Mouse (Mus musculus): Measurements from ENCODE around the gene Golga5. TPM values are rescaled to one million over a fixed set of nuclear protein-coding genes. Genes with fewer than 3 reads are reported as not detected.

Gene Golga5
- polyA plus RNA-seq, 1 experiment from 2014 or later: 15.1 TPM

GRCm38 (mm10) chr12:102514151-102514550 lies 45.2 kb downstream of the Golga5 start:
- Histone ChIP-seq H3K9ac (no peak overlapping the region), H3K27me3 (no peaks in the 10 kb centered on the region), H3K9me3 (replicated peaks) (no peaks in the 10 kb centered on the region), H3K4me2 (no peak overlapping the region), H3K36me3 (no peaks in the 10 kb centered on the region), H3K27ac (no peak overlapping the region), H3K4me3 (replicated peaks) (no peak overlapping the region), H3K4me1 (replicated peaks) (no peaks in the 10 kb centered on the region)
- no peak for ATAC-seq (ENCODE audit: low read depth)
- 71% methylated on average over 6 of the region's 6 CpGs for WGBS (ENCODE audit: insufficient replicate concordance)
- DNase-seq: no peak

- no peak overlapping the region for H3K4me3 ChIP-seq (replicated peaks)
- no peaks in the 10 kb centered on the region for H3K36me3 ChIP-seq
- no peak for DNase-seq
- 77% methylated on average over 6 of the region's 6 CpGs for WGBS (ENCODE audit: insufficient replicate concordance)
- no peaks in the 10 kb centered on the region for H3K9me3 ChIP-seq (replicated peaks)
- H3K9ac ChIP-seq: no peak overlapping the region
- H3K27me3 ChIP-seq: no peaks in the 10 kb centered on the region
- H3K4me2 ChIP-seq: no peak overlapping the region
- H3K4me1 ChIP-seq (replicated peaks): no peaks in the 10 kb centered on the region
- no peak overlapping the region for H3K27ac ChIP-seq
- ATAC-seq (ENCODE audit: low read depth): no peak
These were observed 45.8 kb downstream of the Golga5 start for GRCm38 (mm10) chr12:102514751-102515150.

- 61% methylated on average over 4 of the region's 4 CpGs for WGBS (ENCODE audit: insufficient replicate concordance)
These were observed 47.2 kb downstream of the Golga5 start for GRCm38 (mm10) chr12:102516151-102516550.

GRCm38 (mm10) chr12:102517647-102518046 lies 48.7 kb downstream of the Golga5 start:
- no peaks in the 10 kb centered on the region for H3K9me3 ChIP-seq (replicated peaks)
- H3K4me2 ChIP-seq: no peak overlapping the region
- no peaks in the 10 kb centered on the region; the same call in 1 of the 2 replicates for H3K4me1 ChIP-seq (replicated peaks)
- 42% methylated on average over 13 of the region's 13 CpGs for WGBS (ENCODE audit: insufficient replicate concordance)
- H3K9ac ChIP-seq: no peak overlapping the region
- DNase-seq (no peak), ATAC-seq (ENCODE audit: low read depth) (no peak)
- no peaks in the 10 kb centered on the region for H3K27me3 ChIP-seq
- H3K4me3 ChIP-seq (replicated peaks): no peak overlapping the region
- no peak overlapping the region for H3K27ac ChIP-seq
- no peaks in the 10 kb centered on the region for H3K36me3 ChIP-seq

More at GRCm38 (mm10) chr12:102516151-102516550, 47.2 kb downstream of the Golga5 start:
- H3K4me3 ChIP-seq (replicated peaks): no peak overlapping the region
- H3K27ac ChIP-seq: no peak overlapping the region
- H3K4me1 ChIP-seq (replicated peaks): no peaks in the 10 kb centered on the region
- ATAC-seq (ENCODE audit: low read depth) (no peak), DNase-seq (no peak)
- no peaks in the 10 kb centered on the region for H3K36me3 ChIP-seq
- H3K4me2 ChIP-seq: no peak overlapping the region
- no peaks in the 10 kb centered on the region for H3K9me3 ChIP-seq (replicated peaks)
- no peak overlapping the region for H3K9ac ChIP-seq
- H3K27me3 ChIP-seq: no peaks in the 10 kb centered on the region

GRCm38 (mm10) chr12:102519929-102520720 lies 51.2 kb downstream of the Golga5 start:
- Histone ChIP-seq H3K27me3 (no peaks in the 10 kb centered on the region), H3K27ac (no peak overlapping the region), H3K9me3 (replicated peaks) (no peaks in the 10 kb centered on the region), H3K9ac (no peak overlapping the region), H3K36me3 (no peaks in the 10 kb centered on the region), H3K4me2 (no peak overlapping the region), H3K4me1 (replicated peaks) (no peaks in the 10 kb centered on the region; the same call in 1 of the 2 replicates), H3K4me3 (replicated peaks) (no peak overlapping the region)
- no peak for ATAC-seq (ENCODE audit: low read depth)
- WGBS (ENCODE audit: insufficient replicate concordance): 68% methylated on average over 12 of the region's 12 CpGs
- DNase-seq: no peak

GRCm38 (mm10) chr12:102521777-102522319 lies 52.9 kb downstream of the Golga5 start:
- Histone ChIP-seq H3K4me1 (replicated peaks) (no peaks in the 10 kb centered on the region; the same call in 1 of the 2 replicates), H3K9me3 (replicated peaks) (no peaks in the 10 kb centered on the region), H3K36me3 (no peaks in the 10 kb centered on the region), H3K9ac (no peak overlapping the region), H3K27me3 (no peaks in the 10 kb centered on the region), H3K4me2 (no peak overlapping the region), H3K4me3 (replicated peaks) (no peak overlapping the region), H3K27ac (no peak overlapping the region)
- DNase-seq: no peak
- no peak for ATAC-seq (ENCODE audit: low read depth)
- WGBS (ENCODE audit: insufficient replicate concordance): 55% methylated on average over 13 of the region's 13 CpGs

GRCm38 (mm10) chr12:102524216-102524615 lies 55.3 kb downstream of the Golga5 start:
- peaks cover 11% of the 10 kb centered on the region; the same call in 1 of the 2 replicates for H3K4me1 ChIP-seq (replicated peaks)
- H3K4me3 ChIP-seq (replicated peaks): no peak overlapping the region
- H3K9ac ChIP-seq: no peak overlapping the region
- no peaks in the 10 kb centered on the region for H3K27me3 ChIP-seq
- no peak overlapping the region for H3K4me2 ChIP-seq
- no peaks in the 10 kb centered on the region for H3K36me3 ChIP-seq
- DNase-seq (no peak), ATAC-seq (ENCODE audit: low read depth) (no peak)
- H3K27ac ChIP-seq: no peak overlapping the region
- H3K9me3 ChIP-seq (replicated peaks): no peaks in the 10 kb centered on the region
- 24% methylated on average over 3 of the region's 3 CpGs for WGBS (ENCODE audit: insufficient replicate concordance)

GRCm38 (mm10) chr12:102524760-102525159 lies 55.8 kb downstream of the Golga5 start:
- WGBS (ENCODE audit: insufficient replicate concordance): 23% methylated on average over 6 of the region's 6 CpGs
- H3K9me3 ChIP-seq (replicated peaks): no peaks in the 10 kb centered on the region
- ATAC-seq (ENCODE audit: low read depth): no peak
- DNase-seq: no peak
- no peaks in the 10 kb centered on the region for H3K36me3 ChIP-seq
- H3K4me3 ChIP-seq (replicated peaks): no peak overlapping the region
- no peak overlapping the region for H3K9ac ChIP-seq
- peaks cover 11% of the 10 kb centered on the region; the same call in 1 of the 2 replicates for H3K4me1 ChIP-seq (replicated peaks)
- H3K27ac ChIP-seq: no peak overlapping the region
- no peaks in the 10 kb centered on the region for H3K27me3 ChIP-seq
- no peak overlapping the region for H3K4me2 ChIP-seq

GRCm38 (mm10) chr12:102527989-102528388 lies 59.1 kb downstream of the Golga5 start:
- 46% methylated on average over 5 of the region's 5 CpGs for WGBS (ENCODE audit: insufficient replicate concordance)
- no peaks in the 10 kb centered on the region for H3K27me3 ChIP-seq
- peaks cover 11% of the 10 kb centered on the region; the same call in 1 of the 2 replicates for H3K4me1 ChIP-seq (replicated peaks)
- no peaks in the 10 kb centered on the region for H3K9me3 ChIP-seq (replicated peaks)
- H3K36me3 ChIP-seq: no peaks in the 10 kb centered on the region
- H3K4me3 ChIP-seq (replicated peaks): no peak overlapping the region
- ATAC-seq (ENCODE audit: low read depth) (no peak), DNase-seq (no peak)
- H3K4me2 ChIP-seq: no peak overlapping the region
- no peak overlapping the region for H3K27ac ChIP-seq
- no peak overlapping the region for H3K9ac ChIP-seq

- H3K36me3 ChIP-seq: no peaks in the 10 kb centered on the region
- DNase-seq (no peak), ATAC-seq (ENCODE audit: low read depth) (no peak)
- H3K27me3 ChIP-seq: no peaks in the 10 kb centered on the region; the same call in 1 of the 2 replicates
- H3K4me2 ChIP-seq: no peak overlapping the region
- H3K9ac ChIP-seq: no peak overlapping the region
- no peaks in the 10 kb centered on the region for H3K9me3 ChIP-seq (replicated peaks)
- no peaks in the 10 kb centered on the region for H3K4me1 ChIP-seq (replicated peaks)
- H3K27ac ChIP-seq: no peak overlapping the region
- 68% methylated on average over 1 of the region's 1 CpGs for WGBS (ENCODE audit: insufficient replicate concordance)
- H3K4me3 ChIP-seq (replicated peaks): no peak overlapping the region
These were observed 66.9 kb downstream of the Golga5 start for GRCm38 (mm10) chr12:102535796-102536195.

GRCm38 (mm10) chr12:102540278-102540677 lies 71.3 kb downstream of the Golga5 start:
- no peak overlapping the region for H3K27ac ChIP-seq

More at GRCm38 (mm10) chr12:102540278-102540677, 71.3 kb downstream of the Golga5 start:
- Histone ChIP-seq H3K4me1 (replicated peaks) (no peaks in the 10 kb centered on the region), H3K4me2 (no peak overlapping the region), H3K9ac (no peak overlapping the region), H3K4me3 (replicated peaks) (no peak overlapping the region), H3K27me3 (no peaks in the 10 kb centered on the region), H3K9me3 (replicated peaks) (no peaks in the 10 kb centered on the region), H3K36me3 (no peaks in the 10 kb centered on the region)
- DNase-seq (no peak), ATAC-seq (ENCODE audit: low read depth) (no peak)
- WGBS (ENCODE audit: insufficient replicate concordance): 54% methylated on average over 8 of the region's 8 CpGs

Measured in liver, embryonic 13.5 days (tissue).